Mouse (Mus musculus) yolk sac, embryonic 10.5 days (tissue): Measurements from ENCODE around the gene Trim62.

Source experiments
- DNase-seq: peaks from one replicate; pipeline ENCODE4 v3.0.0-alpha.2; 2017; ENCODE audit warnings: low spot score

Trim62 gene

GRCm38 (mm10) chr4:128885540-128885939 is 2.2 kb downstream of the Trim62 start:
- no peak for DNase-seq

DNA sequence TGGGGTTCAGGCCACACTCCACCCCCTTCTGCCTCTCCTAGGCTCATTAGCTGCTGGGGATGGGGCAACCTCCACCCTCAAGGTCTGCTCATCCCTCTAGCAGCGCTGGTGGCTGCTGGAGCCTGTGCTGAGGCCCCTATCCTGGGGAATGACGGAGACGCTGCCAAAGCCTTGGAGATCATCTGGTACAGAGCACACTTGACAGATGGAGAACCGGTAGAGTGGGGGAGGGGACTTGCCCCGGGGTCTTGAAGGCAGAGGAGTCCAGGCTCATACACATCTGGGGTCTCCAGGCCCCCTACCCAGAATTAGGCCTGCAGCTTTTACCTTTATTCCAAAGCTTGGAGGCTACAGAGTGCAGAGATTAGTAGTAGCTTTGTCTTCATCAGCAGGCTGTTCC is 3.2 kb downstream of the Trim62 start:
- DNase-seq: no peak

DNA sequence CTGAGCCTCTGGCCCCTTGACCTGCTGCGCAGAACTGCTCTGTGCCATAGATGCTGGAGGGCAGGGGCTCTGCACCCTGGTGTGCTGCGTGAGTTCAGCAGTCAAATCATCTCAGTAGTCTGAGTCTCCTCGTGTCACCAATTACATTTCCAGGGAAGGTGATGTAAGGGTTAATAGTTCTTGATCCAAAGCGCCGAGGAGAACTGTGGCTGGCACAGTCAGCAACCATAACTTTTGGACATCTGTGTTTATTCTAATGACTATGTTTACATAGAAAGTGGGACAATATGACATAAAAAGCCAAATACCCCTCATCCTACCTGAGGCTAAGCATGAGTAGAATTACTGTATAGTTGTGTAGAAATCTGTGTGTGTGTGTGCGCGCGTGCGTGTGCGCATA is 3.6 kb downstream of the Trim62 start:
- no peak for DNase-seq

DNA sequence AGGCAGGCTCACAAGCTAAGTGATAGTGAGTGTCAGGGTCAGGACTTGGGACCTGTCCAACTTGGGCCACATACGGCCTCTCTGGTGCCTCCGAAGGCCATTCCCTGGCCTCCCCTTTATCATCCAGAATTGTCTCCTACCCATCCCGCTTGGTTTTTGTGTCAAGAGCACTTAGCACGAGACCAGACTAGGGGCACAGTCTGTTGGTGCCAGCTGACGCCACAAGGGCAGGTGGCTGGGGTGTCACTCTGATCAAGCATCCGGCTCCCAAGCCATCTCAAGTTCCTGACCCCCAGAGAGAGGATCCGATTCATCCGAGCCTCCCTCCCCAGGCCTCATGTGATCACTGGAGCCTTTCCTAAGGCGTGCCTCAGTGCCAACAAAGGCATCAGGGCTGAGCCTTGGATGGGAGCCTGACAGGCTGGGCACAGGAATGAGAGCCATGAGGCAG is 4.3 kb downstream of the Trim62 start:
- DNase-seq: no peak

- no peak for DNase-seq
These were observed 5.1 kb downstream of the Trim62 start for GRCm38 (mm10) chr4:128888436-128888990.

DNA sequence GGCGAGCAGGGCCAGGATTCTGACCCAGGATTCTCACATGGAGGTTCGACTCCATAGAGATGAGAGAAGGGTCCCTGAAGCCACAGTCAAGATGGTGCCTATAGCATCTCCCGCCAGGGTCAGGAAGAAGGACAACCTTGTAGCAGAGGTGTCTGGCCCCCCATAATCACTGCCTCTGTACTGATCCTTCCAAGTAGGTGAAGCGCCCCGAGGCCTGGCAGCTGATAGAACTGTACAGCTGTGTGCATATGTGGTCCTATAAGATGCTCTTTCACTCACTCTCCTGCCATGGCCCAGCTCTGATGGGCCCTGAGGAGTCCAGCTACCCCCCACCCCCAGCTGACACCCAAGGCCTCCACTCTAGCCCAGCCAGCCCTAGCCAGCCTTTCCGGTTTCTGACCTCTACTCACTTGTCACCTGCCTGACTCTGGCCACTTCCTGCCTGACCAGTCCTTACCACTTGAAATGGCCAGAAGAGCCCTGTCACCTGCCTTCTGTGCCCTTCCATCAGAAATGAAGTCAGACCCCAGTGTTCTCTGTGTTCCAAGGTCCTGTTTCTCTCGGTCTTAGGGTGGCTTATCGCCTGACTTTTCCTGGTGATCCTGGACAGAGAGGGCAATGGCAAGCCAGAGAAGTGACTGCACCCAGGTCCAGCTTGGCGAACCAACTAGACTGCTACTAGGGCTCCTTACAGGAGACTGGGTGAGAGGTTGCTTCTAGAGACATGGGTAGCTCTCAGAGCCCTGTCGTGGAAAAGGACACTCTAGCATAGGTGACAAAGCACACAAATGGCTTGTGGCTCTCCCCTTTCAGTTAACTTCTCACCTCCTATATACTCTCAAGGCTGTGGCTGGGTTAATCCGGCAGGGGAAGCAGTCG is 6.6 kb downstream of the Trim62 start:
- DNase-seq: no peak

DNA sequence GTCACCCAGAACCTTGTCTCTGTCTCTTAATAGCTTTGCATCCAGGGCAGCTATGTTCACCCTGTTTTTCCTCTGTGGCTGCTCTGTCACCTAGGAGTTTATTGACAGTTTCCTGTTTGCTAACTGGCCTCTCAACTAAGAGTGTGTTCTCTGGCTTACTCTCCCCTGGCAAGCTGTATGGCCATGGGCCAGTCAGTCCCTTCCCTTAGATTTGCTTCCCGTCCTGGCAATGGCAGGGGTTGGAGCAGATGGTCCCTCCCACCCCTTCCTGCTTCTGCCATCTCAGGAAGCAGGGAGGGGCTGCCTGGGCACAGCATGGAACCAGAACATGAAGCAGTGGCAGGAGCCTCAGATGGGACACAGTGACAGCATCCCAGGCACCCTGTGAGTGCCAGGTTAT is 7.8 kb downstream of the Trim62 start:
- no peak for DNase-seq

DNA sequence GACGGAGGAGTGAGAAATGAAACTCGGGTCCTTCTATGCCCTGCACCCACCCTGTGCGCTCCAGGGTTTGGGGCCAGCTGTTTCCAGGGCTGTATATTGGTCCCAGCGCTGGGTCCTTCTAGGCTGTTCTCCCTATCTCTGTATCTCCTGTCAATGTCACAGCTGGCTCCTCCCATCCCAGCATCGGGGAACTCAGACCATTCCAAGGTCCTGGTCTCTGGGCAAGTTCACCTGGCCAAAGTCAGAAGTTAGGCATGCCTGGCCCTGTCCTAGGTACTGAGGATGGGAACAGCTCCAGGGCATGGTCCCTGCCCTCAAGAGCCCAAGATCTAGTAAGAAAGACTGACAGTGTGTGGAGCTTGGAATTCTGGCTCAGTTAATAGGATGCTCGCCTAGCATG is 8.4 kb downstream of the Trim62 start:
- no peak for DNase-seq

DNA sequence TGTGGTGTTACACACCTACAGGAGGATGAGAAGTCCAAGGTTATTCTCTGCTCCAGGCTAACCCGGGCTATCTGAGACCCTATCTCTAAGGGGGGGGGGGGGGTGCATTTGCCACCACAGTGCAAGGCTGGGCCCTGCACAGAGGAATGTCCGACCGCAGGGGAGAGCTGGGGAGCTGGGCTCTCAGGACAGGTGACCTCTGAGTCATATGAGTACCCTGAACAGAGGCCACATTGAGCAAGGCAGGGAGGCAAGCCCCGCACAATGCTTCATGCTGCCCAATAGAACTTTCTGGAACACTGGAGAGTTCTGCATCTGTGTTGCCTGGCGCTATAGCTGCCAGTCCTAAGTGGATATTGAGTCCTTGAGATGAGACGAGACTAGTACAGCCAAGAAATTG is 8.8 kb downstream of the Trim62 start:
- no peak for DNase-seq

GRCm38 (mm10) chr4:128894112-128894511 is 10.7 kb downstream of the Trim62 start:
- DNase-seq: no peak

DNA sequence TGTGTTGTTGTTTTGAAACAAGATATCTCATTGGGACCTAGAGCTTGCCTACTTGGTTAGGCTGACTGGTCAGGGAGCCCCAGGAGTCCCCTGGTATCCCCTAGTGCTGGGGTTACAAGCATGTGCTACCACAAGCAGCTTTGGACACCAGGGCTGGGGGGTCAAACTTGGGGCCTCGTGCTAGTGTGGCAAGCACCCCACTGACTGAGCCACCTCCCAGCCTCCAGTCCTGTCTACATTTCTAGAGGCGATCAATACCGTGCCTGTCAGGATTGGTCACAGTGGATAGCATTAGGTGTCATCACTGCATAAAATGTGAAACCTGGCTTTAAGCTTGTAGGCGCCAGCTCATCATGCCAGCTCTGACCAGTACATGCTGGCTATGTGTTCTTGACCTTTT is 12.5 kb downstream of the Trim62 start:
- no peak for DNase-seq

DNA sequence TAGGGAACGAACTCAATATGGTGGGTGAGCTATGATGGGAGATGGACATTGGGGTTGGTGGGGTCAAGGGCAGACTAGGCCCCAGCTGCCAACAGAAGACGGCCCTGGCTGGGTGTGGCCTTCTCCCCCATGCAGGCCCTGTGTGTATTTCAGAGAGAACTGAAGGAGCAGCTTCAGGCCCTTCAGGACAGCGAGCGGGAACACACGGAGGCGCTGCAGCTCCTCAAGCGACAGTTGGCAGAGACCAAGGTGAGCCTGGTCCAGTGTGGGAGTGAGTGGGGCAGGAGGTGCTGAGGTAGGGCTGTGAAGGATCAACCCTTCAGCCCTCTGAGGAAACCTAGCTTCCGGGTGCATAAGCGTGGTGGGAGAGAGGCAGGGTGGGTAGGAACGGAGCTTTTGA is 13.3 kb downstream of the Trim62 start:
- no peak for DNase-seq

DNA sequence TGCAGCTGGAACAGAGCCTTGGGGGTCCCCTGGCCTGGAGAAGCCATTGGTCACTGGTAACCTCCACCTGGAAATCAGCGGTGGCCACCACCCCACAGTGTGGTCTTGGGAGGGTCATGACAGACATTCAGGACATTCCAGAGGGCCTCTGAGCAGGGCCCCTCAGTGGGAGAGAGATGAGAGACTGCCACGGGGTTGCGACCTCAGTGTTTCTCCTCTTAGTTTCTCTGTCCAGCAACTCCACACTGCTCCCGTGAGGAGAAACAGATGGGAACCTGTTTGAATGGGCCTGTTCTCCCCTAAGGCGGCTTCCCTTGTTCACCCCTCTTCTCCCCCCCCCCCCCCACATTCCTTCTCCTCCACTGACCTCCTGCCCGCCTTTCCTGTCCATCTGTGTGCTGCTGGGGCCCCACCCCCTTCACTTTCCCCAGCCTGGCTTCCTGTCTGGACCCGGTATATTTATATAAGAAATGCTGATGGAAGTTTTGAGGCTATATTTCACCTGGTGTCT is 14.6 kb downstream of the Trim62 start:
- peak; percentile 76 for DNase-seq

GRCm38 (mm10) chr4:128899332-128899731 is 16.0 kb downstream of the Trim62 start:
- DNase-seq: peak; percentile 54

DNA sequence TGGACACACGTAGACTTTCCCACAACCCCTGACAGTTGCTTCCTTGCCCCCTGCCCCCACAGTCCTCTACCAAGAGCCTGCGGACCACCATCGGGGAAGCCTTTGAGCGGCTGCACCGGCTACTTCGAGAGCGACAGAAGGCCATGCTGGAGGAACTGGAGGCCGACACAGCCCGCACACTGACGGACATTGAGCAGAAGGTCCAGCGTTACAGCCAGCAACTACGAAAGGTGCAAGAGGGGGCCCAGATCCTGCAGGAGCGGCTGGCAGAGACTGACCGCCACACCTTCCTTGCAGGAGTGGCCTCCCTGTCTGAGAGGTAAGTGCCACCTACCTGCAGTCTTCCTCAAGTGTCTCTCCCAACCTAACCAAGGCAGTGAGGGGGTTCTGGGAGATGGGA is 17.1 kb downstream of the Trim62 start:
- DNase-seq: no peak

DNA sequence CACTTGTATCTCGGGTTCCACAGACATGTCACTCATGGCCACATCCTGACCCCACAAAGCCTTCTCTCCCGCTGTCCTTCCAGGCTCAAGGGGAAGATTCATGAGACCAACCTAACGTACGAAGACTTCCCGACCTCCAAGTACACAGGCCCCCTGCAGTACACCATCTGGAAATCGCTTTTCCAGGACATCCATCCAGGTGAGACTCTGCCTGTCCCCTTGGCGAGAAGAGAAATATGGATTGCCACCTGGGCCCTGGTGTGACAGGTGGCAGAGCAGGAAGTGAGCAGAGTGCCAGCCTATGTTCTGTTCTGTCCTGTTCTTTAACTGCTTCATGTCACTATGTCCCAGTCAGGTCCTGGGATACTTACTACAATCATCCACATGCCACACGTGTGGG is 19.0 kb downstream of the Trim62 start:
- no peak for DNase-seq

- DNase-seq: no peak
These were observed 20.8 kb downstream of the Trim62 start for GRCm38 (mm10) chr4:128904035-128904800.

DNA sequence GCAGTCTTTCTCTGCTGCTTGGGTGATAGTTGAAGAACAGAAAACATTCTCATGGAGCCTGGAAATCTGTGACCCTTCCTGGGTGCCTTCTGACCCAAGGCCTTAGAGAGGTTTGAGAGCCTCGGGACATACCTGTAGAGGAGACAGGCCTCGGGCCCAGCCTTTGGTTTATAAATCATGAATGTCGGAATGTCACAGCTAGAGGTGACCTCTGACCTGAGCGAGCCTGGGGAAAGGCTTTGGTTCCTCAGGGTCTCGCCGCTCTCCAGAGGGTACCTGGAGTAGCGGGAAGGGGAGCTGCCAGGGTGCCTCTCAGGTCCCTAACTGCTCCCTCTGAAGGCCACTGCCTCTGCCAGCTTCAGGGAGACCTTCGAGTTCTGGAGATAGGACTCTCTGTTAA is 21.9 kb downstream of the Trim62 start:
- DNase-seq: peak; percentile 24

GRCm38 (mm10) chr4:128906757-128907156 is 23.4 kb downstream of the Trim62 start:
- no peak for DNase-seq

DNA sequence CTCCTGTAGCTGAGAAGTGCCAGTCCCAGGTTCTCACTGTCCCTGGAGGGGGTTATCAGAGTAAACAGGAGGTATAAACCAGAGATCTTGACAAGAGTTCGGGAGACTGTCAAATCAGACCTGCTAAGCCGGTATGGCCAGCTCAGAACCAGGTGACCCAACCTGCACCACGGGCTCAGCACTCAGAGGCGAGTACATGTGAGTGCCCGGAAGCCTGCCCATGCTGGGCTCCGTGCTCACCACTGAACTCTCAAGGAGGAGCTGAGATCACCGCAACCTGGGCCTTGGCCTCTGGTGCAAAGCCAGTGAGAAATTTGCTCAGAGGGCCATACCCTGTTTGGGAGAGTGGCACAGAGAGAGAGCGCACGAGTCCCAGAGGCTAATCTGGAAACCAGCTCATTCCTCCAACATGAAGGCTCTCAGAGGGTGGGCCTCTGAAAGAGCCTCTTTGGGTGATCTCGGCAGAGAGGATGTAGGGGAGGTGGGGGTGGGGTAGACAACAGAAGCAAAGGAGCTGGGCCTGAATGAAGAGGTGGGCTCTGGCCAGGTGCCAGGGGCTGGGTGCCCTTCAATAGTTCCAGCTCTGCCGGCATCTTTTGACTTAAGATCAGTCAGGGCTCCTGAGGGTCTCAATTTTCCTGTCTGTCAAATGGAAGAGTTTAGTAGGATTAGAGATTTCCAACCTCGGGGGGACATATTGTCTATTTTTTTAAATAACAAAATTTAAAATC is 24.0 kb downstream of the Trim62 start:
- no peak for DNase-seq

DNA sequence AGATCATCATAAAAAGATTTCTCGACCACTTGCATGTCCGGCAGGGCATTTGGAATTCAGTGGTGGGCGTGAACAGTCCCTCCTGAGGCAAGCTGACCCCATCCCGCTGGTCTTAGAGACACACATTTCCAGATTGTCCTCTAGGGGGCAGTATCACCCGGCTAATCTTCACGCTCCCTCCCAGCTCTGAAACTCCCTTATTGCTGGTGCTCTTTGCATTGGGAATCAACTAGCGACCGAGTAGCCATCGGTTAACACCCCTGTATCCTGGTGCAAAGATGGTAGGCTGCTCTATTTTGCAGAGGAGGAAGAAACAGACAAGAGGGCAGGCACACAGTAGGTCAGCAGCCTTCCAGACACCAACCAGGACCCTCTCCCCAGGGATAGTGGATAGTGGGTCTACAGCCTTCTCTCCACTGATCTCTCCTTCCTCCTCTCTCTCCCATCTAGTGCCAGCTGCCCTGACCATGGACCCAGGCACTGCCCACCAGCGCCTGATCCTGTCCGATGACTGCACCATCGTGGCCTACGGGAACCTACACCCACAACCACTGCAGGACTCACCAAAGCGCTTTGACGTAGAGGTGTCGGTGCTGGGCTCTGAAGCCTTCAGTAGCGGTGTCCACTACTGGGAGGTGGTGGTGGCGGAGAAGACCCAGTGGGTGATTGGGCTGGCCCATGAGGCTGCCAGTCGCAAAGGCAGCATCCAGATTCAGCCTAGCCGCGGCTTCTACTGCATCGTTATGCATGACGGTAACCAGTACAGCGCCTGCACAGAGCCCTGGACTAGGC is 25.4 kb downstream of the Trim62 start:
- DNase-seq: peak; percentile 48
